Mouse (Mus musculus): ENCODE measurements at regions not wholly inside any gene's neighbourhood (a gene's known extent, or its start where the extent isn't known, plus 50 kb on each side); places are given as distances from the start of the nearest gene placed in this dataset.
A peak's percentile ranks its signal among the peaks of the same experiment; 100 is the strongest.

DNA sequence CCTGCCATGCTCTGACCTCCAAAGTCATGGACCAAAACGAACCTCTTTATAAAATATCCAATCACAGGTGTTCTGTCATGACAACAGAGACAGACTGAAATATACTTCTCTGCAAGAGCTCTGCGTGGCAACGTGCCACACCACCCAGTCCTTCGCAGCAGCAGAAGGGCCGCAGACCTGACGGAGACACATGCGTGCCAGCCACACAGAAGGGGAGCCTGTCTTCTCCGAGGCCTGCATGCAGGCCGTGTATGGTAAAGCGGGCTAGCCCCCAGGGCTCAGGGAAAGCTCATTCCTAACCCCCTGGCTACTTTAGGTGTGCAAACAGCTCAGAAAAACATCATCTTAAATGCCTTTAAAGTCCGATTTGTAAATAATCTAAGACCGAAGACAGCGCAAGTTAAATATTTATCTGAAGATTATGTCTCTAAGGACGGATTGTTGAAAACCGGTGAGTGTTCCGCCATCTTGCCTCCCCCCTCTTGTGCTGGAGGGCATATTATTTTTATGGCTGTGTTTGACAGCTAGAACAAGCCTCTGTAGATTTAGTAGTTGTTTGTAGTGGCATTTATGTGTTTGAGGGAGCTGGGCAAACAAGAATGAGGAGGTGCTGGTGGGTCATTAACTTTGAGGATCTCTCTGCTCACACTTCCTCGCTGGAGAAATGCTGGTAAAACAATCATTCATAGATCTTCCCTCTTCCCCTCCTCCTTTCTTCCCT, 143.7 kb upstream of the Tut7 start:
- peak; percentile 47 for DNase-seq
- intact Hi-C loops (cut with DNase I) = no loop called here

DNA sequence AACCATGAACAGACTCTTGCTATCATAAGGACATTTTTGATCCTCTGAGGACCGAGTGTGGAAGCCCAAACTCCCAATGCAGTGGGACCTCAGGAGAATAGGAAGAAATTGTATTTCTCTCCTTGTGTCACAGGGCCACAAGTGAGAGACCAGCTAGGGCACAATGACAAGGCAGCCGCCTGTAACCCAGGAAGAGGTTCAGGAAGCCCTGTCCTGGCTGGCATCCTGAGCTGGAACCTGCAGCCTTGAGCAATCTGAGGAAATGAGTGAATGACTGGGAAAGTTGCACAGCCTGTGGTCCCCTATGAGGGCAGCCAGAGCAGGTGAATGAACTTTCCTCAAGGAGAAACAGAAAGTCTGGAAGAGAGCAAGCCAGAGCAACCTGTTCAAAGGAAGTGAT, 142.0 kb upstream of the Tut7 start:
- no peak for DNase-seq
- intact Hi-C loops (cut with DNase I) = no loop called here

DNA sequence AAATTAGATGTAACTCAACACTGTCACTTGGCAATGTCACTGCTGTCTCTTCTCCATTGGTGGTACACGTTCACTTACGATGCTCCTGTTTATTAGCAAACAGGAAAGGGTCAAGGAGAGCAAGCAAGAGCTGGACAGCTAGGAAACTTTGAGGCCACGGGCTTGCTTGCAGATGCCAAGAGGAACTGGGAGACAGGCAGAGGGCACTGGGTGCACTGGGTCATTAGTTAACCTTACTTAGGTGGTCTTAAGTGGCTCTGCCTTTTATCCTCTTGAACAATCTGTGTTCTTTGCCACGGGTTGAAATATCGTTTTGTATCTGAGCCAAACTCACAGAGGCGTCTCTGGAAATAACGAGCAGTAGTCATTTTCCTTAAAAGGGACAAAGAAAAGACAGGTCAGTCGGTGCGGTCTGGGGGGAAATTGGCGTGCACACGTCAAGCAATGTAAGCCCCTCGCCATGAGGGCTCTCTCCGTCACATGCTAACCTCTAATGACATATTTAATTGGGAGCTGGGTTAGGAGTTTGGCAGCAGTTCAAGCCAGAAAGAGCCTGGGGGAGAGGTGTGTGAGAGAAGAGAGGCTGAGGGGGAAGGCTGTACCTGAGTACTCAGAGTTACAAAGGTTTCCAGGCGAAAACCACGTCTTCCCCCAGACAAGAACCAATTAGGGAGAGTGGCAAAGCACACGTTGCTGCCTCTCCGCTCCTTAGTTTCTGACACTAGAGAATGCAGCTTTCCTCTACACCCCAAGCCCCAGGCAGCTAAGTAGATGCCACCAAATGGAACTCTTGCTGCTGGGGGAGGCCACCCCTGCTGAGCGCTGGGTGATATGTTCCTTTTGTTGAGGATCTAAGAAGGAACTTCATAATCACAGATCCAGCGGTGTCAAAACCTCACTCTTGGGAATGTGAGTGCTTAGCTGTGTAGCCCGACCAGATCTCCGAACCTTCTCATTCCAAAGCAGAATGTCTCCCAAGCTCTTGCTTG, 140.0 kb upstream of the Tut7 start:
- DNase-seq = no peak
- intact Hi-C loops (cut with DNase I) = no loop called here

- DNase-seq = no peak
- intact Hi-C loops (cut with DNase I) = no loop called here
Measured at GRCm38 (mm10) chr13:59956441-59956840, 133.5 kb upstream of the Tut7 start.

- no peak for DNase-seq
- intact Hi-C loops (cut with DNase I) = no loop called here
Measured at GRCm38 (mm10) chr13:59952809-59953208, 129.9 kb upstream of the Tut7 start.

DNA sequence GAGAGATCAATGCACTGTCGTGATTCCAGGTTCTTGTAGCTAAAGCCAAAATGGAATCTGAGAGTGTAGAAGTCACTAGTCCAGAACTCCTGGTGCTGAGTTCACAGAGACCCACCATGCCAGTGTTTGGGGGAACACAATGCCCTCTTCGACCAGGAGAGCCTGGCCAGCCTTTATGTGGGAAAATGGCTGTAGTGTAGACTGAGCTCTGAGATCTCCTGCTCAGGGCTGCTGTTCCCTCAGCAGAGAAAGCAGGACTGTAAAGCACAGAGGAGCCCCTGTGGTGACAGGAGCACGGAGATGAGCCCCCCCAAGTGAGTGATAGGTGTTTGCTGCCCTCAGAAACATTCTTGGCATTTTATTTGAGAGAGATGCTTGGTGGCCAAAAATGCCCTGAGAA, 129.2 kb upstream of the Tut7 start:
- DNase-seq = no peak
- intact Hi-C loops (cut with DNase I) = no loop called here

GRCm38 (mm10) chr13:59950281-59950680, 127.3 kb upstream of the Tut7 start:
- no peak for DNase-seq
- intact Hi-C loops (cut with DNase I) = no loop called here

DNA sequence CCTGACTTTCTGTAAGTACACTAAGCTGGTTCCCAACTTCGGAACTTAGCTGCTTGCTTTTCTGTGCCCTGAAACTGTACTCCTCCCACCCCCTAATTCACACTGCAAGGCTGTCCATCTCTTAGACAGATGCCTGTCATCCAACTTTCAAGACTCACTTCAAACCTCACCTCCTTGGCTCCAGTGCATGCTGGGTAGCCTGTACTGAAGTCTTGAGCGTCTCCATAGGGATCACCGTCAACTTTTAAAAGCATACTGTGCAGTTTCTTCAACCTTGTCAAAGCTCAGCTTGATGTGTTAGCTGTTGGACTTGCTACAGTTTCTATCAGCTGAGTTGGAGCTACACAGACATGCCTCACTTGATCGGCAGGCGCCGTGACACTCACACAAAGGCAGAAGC, 126.5 kb upstream of the Tut7 start:
- no peak for DNase-seq
- intact Hi-C loops (cut with DNase I) = no loop called here

GRCm38 (mm10) chr13:59948496-59949138, 125.7 kb upstream of the Tut7 start:
- intact Hi-C loops (cut with DNase I) = no loop called here
- no peak for DNase-seq

- DNase-seq = peak; percentile 29
- intact Hi-C loops (cut with DNase I) = no loop called here
Measured at GRCm38 (mm10) chr13:59947461-59947860, 124.5 kb upstream of the Tut7 start.

- intact Hi-C loops (cut with DNase I) = no loop called here
- DNase-seq = no peak
Measured at GRCm38 (mm10) chr13:59946509-59946908, 123.6 kb upstream of the Tut7 start.

GRCm38 (mm10) chr13:59945631-59946030, 122.7 kb upstream of the Tut7 start:
- no peak for DNase-seq
- intact Hi-C loops (cut with DNase I) = no loop called here

DNA sequence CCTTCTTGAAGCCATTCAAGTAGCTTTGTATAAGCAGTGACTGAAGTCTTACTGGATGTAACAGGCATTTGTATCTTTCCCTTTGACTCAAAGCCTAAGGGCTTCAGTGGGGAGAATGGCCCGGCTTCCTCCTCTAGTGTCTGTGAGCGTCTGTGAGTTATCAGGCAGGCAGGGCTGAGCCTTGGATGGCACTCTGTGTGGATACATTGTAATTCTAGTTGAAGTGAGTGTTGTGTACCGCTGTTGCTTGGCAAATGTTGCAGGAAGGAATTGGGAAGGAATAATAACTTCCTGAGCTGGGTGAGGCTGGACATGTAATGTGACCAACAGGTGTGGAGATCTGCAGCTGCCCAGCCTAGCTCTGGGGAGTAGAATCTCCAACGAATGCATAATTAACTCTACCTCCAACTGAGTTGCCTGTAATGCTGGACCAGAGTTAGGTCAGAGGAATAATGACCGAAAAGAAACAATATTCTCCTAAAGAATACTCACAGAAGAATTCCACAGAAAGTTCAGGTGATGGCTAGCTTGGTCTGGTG, 120.7 kb upstream of the Tut7 start:
- intact Hi-C loops (cut with DNase I) = no loop called here
- no peak for DNase-seq

- no peak for DNase-seq
- intact Hi-C loops (cut with DNase I) = no loop called here
Measured at GRCm38 (mm10) chr13:59943020-59943419, 120.1 kb upstream of the Tut7 start.

DNA sequence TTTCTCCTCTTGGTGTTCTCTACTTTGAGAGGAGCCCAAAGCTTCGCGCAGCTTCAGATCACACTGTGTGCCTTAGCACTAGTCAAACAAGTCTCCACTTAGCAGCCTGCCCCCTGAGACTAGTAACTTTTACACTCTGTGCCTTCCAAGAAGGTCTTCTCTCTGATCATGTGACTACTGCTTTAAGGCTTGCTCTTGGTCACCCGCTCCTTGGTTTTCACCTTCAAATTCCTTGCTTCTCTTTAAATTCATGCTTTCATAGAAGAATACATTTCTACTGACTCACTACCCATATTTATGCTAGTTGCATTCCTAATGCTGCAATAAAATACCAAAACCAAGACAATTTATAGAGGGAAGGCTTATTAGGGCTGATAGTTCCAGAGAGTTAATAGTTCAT, 118.6 kb upstream of the Tut7 start:
- intact Hi-C loops (cut with DNase I) = no loop called here
- DNase-seq = no peak

DNA sequence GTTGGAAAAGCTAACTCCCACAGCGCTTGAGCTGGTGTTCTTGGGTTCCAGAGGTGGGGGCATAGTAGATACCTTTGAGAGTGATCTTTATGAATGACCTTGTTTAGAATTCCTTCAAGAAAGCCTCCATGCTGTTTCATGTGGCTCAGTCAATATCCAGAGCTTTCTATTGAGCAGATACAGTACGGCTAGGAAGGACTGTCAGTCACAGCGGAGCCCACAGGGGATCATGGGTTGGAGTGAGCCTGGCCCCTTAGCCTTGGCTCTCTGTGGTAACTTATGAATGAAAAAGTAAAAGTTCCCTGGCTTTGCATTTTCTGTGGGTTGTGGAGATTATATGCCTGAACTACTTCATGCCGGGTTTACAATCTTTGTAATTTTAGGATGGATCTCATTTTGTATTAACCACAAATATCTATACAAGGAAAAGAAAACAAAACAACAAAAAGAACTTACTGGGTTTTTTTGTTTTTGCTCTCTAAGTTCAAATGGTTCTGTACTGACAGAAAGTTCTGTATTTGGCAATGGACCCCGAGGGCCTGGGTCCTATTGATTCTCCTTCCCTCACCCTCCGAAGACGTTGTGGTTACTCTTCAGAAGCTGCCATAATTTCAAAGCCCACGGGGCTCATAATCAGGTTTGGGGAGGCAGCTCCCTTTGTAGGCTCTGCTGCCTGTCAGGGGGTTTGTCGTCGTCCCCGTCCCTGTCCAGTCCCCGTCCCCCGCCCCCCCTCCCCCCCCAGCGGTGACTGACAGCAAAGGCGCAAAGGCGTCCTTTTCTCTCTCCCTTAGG, 117.7 kb upstream of the Tut7 start:
- intact Hi-C loops (cut with DNase I) = no loop called here
- DNase-seq = no peak

DNA sequence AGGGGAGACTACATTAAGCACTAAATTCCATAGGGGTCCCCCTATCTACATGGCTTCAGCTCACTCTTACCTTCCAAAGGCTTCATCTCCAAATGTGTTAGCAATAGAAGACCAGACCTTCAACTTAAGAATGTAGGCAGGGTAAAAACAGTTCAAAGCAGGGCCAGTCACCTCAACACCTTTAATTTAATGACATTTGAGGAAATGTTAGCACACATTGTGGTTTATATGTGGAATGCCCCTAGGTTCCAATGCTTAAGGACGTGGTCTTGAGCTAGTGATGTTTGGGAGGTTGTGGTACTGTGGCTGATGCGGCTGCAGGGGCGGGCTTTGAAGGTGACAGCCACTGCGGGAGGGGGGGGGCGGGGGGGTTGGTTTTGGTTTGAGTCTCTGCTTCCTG, 116.9 kb upstream of the Tut7 start:
- intact Hi-C loops (cut with DNase I) = no loop called here
- no peak for DNase-seq

GRCm38 (mm10) chr13:59937147-59937546, 114.2 kb upstream of the Tut7 start:
- peak; percentile 45 for DNase-seq
- intact Hi-C loops (cut with DNase I) = no loop called here

- intact Hi-C loops (cut with DNase I) = no loop called here
- DNase-seq = no peak
Measured at GRCm38 (mm10) chr13:59934556-59934955, 111.6 kb upstream of the Tut7 start.

- intact Hi-C loops (cut with DNase I) = no loop called here
- no peak for DNase-seq
Measured at GRCm38 (mm10) chr13:59934093-59934492, 111.1 kb upstream of the Tut7 start.

All from left cerebral cortex, postnatal 4 days (tissue).